Mouse (Mus musculus): ENCODE results near the gene Nynrin.

DNA sequence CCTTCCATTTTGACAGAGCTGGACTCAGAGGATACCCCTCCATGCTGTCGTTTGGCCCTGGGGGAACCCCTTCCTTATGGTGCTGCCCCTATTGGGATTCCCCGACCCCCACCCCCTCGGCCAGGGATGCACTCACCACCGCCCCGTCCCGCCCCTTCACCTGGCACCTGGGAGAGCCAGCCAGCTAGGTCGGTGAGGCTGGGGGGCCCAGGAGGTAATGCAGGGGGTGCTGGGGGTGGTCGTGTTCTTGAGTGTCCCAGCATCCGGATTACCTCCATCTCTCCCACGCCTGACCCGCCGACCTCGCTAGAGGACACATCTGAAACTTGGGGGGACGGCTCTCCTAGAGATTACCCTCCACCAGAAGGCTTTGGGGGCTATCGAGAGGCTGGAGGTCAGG lies 27.7 kb upstream of the Nynrin start:
- TF ChIP-seq POLR2AphosphoS5 (IDR thresholded peaks at IDR 0.05; ENCODE audit: insufficient replicate concordance, low read depth, low read length) (no peak), CTCF (IDR thresholded peaks at IDR 0.05; ENCODE audit: low read depth, low read length) (no peak), GATA2 (IDR thresholded peaks at IDR 0.05; ENCODE audit: borderline replicate concordance, low read depth, low read length) (no peak), GATA1 (IDR thresholded peaks at IDR 0.05; ENCODE audit: borderline replicate concordance, low read length) (no peak), TAL1 (conservative IDR thresholded peaks at IDR 0.05; ENCODE audit: low read depth, low read length) (no peak)
